ENCODE assay signal across 8 mouse cellular contexts in genomic region chr17:34205021-34205745, GRCm38 (mm10). TPM values are rescaled to one million over a fixed set of nuclear protein-coding genes. Genes with fewer than 3 reads are reported as not detected.
DNase-seq lines count a peak whose midpoint lies in the region; ATAC-seq lines count a peak whose summit lies in the region.

No protein-coding gene starts in this region.

- peak overlapping the region; percentile 79 for H3K4me2 ChIP-seq in midbrain, embryonic 13.5 days (replicated peaks)

- WGBS in limb, embryonic 10.5 days, result 15% methylated on average over 18 of the region's 18 CpGs
- 9% methylated on average over 18 of the region's 18 CpGs for WGBS in midbrain, embryonic 13.5 days

- H3K9ac ChIP-seq in midbrain, embryonic 13.5 days (replicated peaks), result peak overlapping the region; percentile 61

- H3K27ac ChIP-seq in limb, embryonic 10.5 days, result peak overlapping the region; percentile 34
- no peak overlapping the region for H3K27ac ChIP-seq in midbrain, embryonic 13.5 days

- H3K4me3 ChIP-seq in limb, embryonic 10.5 days, result peak overlapping the region; percentile 72
- H3K4me3 ChIP-seq in midbrain, embryonic 13.5 days (replicated peaks), result peak overlapping the region; percentile 53

- no peaks in the 10 kb centered on the region for H3K36me3 ChIP-seq in limb, embryonic 10.5 days
- no peaks in the 10 kb centered on the region for H3K36me3 ChIP-seq in midbrain, embryonic 13.5 days

- 0 out of 2 replicates have a peak, but pooled peaks cover 3% of the 10 kb centered on the region for H3K9me3 ChIP-seq in limb, embryonic 10.5 days (replicated peaks)
- H3K9me3 ChIP-seq in midbrain, embryonic 13.5 days, result no peaks in the 10 kb centered on the region

- peaks cover 89% of the 10 kb centered on the region for H3K27me3 ChIP-seq in limb, embryonic 10.5 days (ENCODE audit: low read depth, poor library complexity, severe bottlenecking)
- peaks cover 66% of the 10 kb centered on the region for H3K27me3 ChIP-seq in midbrain, embryonic 13.5 days

- peak; percentile 2; the same call in 1 of the 2 replicates for ATAC-seq in common myeloid progenitor, adult 5-6 weeks (replicated peaks; ENCODE audit: low read depth, poor library complexity, severe bottlenecking)
- 0 out of 2 replicates have a peak, but pooled peaks have one; percentile 8 for ATAC-seq in midbrain, embryonic 13.5 days
- no peak for ATAC-seq in activated CD4-positive, CD25-positive, alpha-beta regulatory T cell, adult 4 months

- peak; percentile 47 for DNase-seq in ovary, postnatal 36 days (ENCODE audit: low spot score)
- no peak for DNase-seq in ovary, postnatal 10 days (ENCODE audit: low spot score)
- DNase-seq in heart, adult 9 months (ENCODE audit: low spot score in 2 of 2), result peak; percentile 51 to 56
- no peak for DNase-seq in limb, embryonic 10.5 days (ENCODE audit: low spot score)
- no peak for DNase-seq in layer of hippocampus, adult 11-12 months (ENCODE audit: low spot score)

- peaks cover 15% of the 10 kb centered on the region for H3K4me1 ChIP-seq in limb, embryonic 10.5 days
- H3K4me1 ChIP-seq in midbrain, embryonic 13.5 days (replicated peaks), result peaks cover 9% of the 10 kb centered on the region

RNA-seq across cellular contexts. Expression of gene Tap2, which starts 1.9 kb away (rescaled TPM):
- total RNA-seq in common myeloid progenitor, adult 5-6 weeks (2017), result 80.1 and 87.6 TPM in 2 replicates
- 0.49 and 0.61 TPM in 2 replicates for polyA plus RNA-seq in limb, embryonic 10.5 days (2016; fragmentation: Nextera tagmentation; extraction: Ambion mirVana)
- 0.50 and 0.55 TPM in 2 replicates for polyA plus RNA-seq in midbrain, embryonic 13.5 days (2015; fragmentation: Nextera tagmentation; extraction: Ambion mirVana)
- polyA plus RNA-seq in activated CD4-positive, CD25-positive, alpha-beta regulatory T cell, adult 4 months (2017; shearing (Covaris generic)), result 100 to 1,000 TPM in 1 of 2 experiments, 10 to 100 TPM in 1; 68.0 to 148 TPM

RNA-seq across cellular contexts. Expression of gene Psmb8, which starts 7.7 kb away (rescaled TPM):
- 480 and 499 TPM in 2 replicates for total RNA-seq in common myeloid progenitor, adult 5-6 weeks (2017)
- polyA plus RNA-seq in limb, embryonic 10.5 days (2016; fragmentation: Nextera tagmentation; extraction: Ambion mirVana), result 0.74 and 0.87 TPM in 2 replicates
- 1.5 and 2.4 TPM in 2 replicates for polyA plus RNA-seq in midbrain, embryonic 13.5 days (2015; fragmentation: Nextera tagmentation; extraction: Ambion mirVana)
- polyA plus RNA-seq in activated CD4-positive, CD25-positive, alpha-beta regulatory T cell, adult 4 months (2017; shearing (Covaris generic)), result 1,000 to 10,000 TPM in 1 of 2 experiments, 100 to 1,000 TPM in 1; 892 to 1,228 TPM

RNA-seq across cellular contexts. Expression of gene Psmb9, which starts 17.6 kb away (rescaled TPM):
- total RNA-seq in common myeloid progenitor, adult 5-6 weeks (2017), result 75.3 and 119 TPM in 2 replicates
- 0.78 and 1.1 TPM in 2 replicates for polyA plus RNA-seq in limb, embryonic 10.5 days (2016; fragmentation: Nextera tagmentation; extraction: Ambion mirVana)
- polyA plus RNA-seq in midbrain, embryonic 13.5 days (2015; fragmentation: Nextera tagmentation; extraction: Ambion mirVana), result 0.73 and 1.5 TPM in 2 replicates
- polyA plus RNA-seq in activated CD4-positive, CD25-positive, alpha-beta regulatory T cell, adult 4 months (2017; shearing (Covaris generic)), result 100 to 1,000 TPM; 320 to 348 TPM

RNA-seq across cellular contexts. Expression of gene Tap1, which starts 17.8 kb away (rescaled TPM):
- total RNA-seq in common myeloid progenitor, adult 5-6 weeks (2017), result 77.8 and 120 TPM in 2 replicates
- 1.6 and 3.2 TPM in 2 replicates for polyA plus RNA-seq in limb, embryonic 10.5 days (2016; fragmentation: Nextera tagmentation; extraction: Ambion mirVana)
- polyA plus RNA-seq in midbrain, embryonic 13.5 days (2015; fragmentation: Nextera tagmentation; extraction: Ambion mirVana), result 0.46 and 0.57 TPM in 2 replicates
- 100 to 1,000 TPM; 134 to 207 TPM for polyA plus RNA-seq in activated CD4-positive, CD25-positive, alpha-beta regulatory T cell, adult 4 months (2017; shearing (Covaris generic))

RNA-seq across cellular contexts. Expression of gene H2-Ob, which starts 33.5 kb away (rescaled TPM):
- 25.5 and 27.7 TPM in 2 replicates for total RNA-seq in common myeloid progenitor, adult 5-6 weeks (2017)
- not detected in 2 replicates for polyA plus RNA-seq in limb, embryonic 10.5 days (2016; fragmentation: Nextera tagmentation; extraction: Ambion mirVana)
- not detected in 2 replicates for polyA plus RNA-seq in midbrain, embryonic 13.5 days (2015; fragmentation: Nextera tagmentation; extraction: Ambion mirVana)
- polyA plus RNA-seq in activated CD4-positive, CD25-positive, alpha-beta regulatory T cell, adult 4 months (2017; shearing (Covaris generic)), result 10 to 100 TPM; 57.3 to 70.9 TPM

Comparison
In these comparisons a context has a peak if more than half of its experiments do, and no peak if none do; other contexts are left out.
1. DNase-seq: peak in ovary, postnatal 36 days (single experiment) and heart, adult 9 months (2 of 2); none in ovary, postnatal 10 days (single experiment), limb, embryonic 10.5 days (single experiment) and layer of hippocampus, adult 11-12 months (single experiment).
2. RNA of gene Tap2, which starts 1.9 kb away (polyA plus RNA-seq): 68.0 to 148 TPM in activated CD4-positive, CD25-positive, alpha-beta regulatory T cell, adult 4 months; 0.49 to 0.61 TPM in limb, embryonic 10.5 days and 0.50 to 0.55 TPM in midbrain, embryonic 13.5 days; every median in the first group is over 10 times any median in the second.
3. RNA of gene Psmb8, which starts 7.7 kb away (polyA plus RNA-seq): 892 to 1,228 TPM in activated CD4-positive, CD25-positive, alpha-beta regulatory T cell, adult 4 months; 1.5 to 2.4 TPM in midbrain, embryonic 13.5 days and 0.74 to 0.87 TPM in limb, embryonic 10.5 days; every median in the first group is over 100 times any median in the second.
4. RNA of gene Psmb9, which starts 17.6 kb away (polyA plus RNA-seq): 320 to 348 TPM in activated CD4-positive, CD25-positive, alpha-beta regulatory T cell, adult 4 months; 0.73 to 1.5 TPM in midbrain, embryonic 13.5 days and 0.78 to 1.1 TPM in limb, embryonic 10.5 days; every median in the first group is over 100 times any median in the second.